Mouse (Mus musculus): ENCODE results near the gene Wnt2. TPM values are rescaled to one million over a fixed set of nuclear protein-coding genes. Genes with fewer than 3 reads are reported as not detected.

Gene Wnt2
- polyA plus RNA-seq, 1 experiment from 2014 or later, result 1.1 TPM

Other genes starting within 250 kb of the Wnt2 start
- not detected in 2 replicates for gene Asz1, start 78.5 kb upstream of the Wnt2 start, polyA plus RNA-seq (2015; fragmentation: Nextera tagmentation; extraction: Ambion mirVana)
- gene Cftr, start 140.1 kb upstream of the Wnt2 start, polyA plus RNA-seq (2015; fragmentation: Nextera tagmentation; extraction: Ambion mirVana), result 0.12 and 0.14 TPM in 2 replicates

Data from neural tube, embryonic 13.5 days (tissue).